Mouse (Mus musculus) stomach, postnatal 0 days (tissue): ENCODE measurements around the gene Plau. TPM values are rescaled to one million over a fixed set of nuclear protein-coding genes. Genes with fewer than 3 reads are reported as not detected.

Experiments
- ATAC-seq: fragments of 200-750 bp; cut with Nextera tagmentation; 2 replicates; pipeline ENCODE4 v1.8.0; 2017; ENCODE audit not compliant: low FRiP score, low TSS enrichment
- DNase-seq: peaks from one replicate; pipeline ENCODE4 v3.0.0-alpha.2; 2016; ENCODE audit warnings: low spot score
- H3K27ac ChIP-seq: fragments of 300-500 bp; sonication (generic); replicated peaks from 2 replicates; pipeline ENCODE4 v1.5.1; 2014; ENCODE audit warnings: mild to moderate bottlenecking, control low read depth
- H3K27me3 ChIP-seq: fragments of 300-500 bp; sonication (generic); 2 replicates; pipeline ENCODE4 v1.6.1; 2014; ENCODE audit warnings: low read length; ENCODE audit not compliant: control insufficient read depth, insufficient read depth
- H3K36me3 ChIP-seq: fragments of 300-500 bp; sonication (generic); 2 replicates; pipeline ENCODE4 v1.6.1; 2014; ENCODE audit warnings: low read length, mixed read lengths; ENCODE audit not compliant: control insufficient read depth, insufficient read depth
- H3K4me1 ChIP-seq: fragments of 300-500 bp; sonication (generic); replicated peaks from 2 replicates; pipeline ENCODE4 v1.6.1; 2014; ENCODE audit warnings: antibody characterized with exemption; ENCODE audit not compliant: control insufficient read depth, insufficient read depth
- H3K4me2 ChIP-seq: fragments of 300-500 bp; sonication (generic); replicated peaks from 2 replicates; pipeline ENCODE4 v1.6.1; 2014; ENCODE audit warnings: low read depth, mild to moderate bottlenecking, control low read depth, moderate library complexity
- H3K4me3 ChIP-seq: fragments of 300-500 bp; sonication (generic); 2 replicates; pipeline ENCODE4 v1.5.1; 2014; ENCODE audit warnings: low read depth, low read length, control low read depth
- H3K9ac ChIP-seq: fragments of 300-500 bp; sonication (generic); 2 replicates; pipeline ENCODE4 v1.6.1; 2014; ENCODE audit warnings: mild to moderate bottlenecking, low read length, control low read depth, mixed read lengths
- H3K9me3 ChIP-seq: fragments of 300-500 bp; sonication (generic); 2 replicates; pipeline ENCODE4 v1.6.1; 2016; ENCODE audit warnings: low read length; ENCODE audit not compliant: control insufficient read depth
- CTCF ChIP-seq: IDR thresholded peaks from 2 replicates; pipeline ENCODE4 v1.5.1; 2016; ENCODE audit warnings: antibody characterized with exemption, low read depth, mild to moderate bottlenecking, moderate library complexity
- EP300 ChIP-seq: optimal IDR thresholded peaks from 2 replicates; pipeline ENCODE3; 2016; ENCODE audit warnings: antibody characterized with exemption
- WGBS: fragments of 180-500 bp; shearing (Covaris S2); extraction: QIAGEN DNeasy Blood & Tissue Kit; methylation state at CpG from one replicate; pipeline ENCODE4 v1.1.7; 2014; 5-methylcytosine and 5-hydroxymethylcytosine counted together
- polyA plus RNA-seq: library from polyadenylated mRNA; unstranded; fragments of >200 nt; fragmentation: Nextera tagmentation; extraction: Ambion mirVana; gene quantifications from 2 replicates; pipeline ENCODE4 v1.2.1, GENCODE M21; 2015

Gene Plau
- polyA plus RNA-seq, 1 experiment from 2014 or later = 3.1 TPM

DNA sequence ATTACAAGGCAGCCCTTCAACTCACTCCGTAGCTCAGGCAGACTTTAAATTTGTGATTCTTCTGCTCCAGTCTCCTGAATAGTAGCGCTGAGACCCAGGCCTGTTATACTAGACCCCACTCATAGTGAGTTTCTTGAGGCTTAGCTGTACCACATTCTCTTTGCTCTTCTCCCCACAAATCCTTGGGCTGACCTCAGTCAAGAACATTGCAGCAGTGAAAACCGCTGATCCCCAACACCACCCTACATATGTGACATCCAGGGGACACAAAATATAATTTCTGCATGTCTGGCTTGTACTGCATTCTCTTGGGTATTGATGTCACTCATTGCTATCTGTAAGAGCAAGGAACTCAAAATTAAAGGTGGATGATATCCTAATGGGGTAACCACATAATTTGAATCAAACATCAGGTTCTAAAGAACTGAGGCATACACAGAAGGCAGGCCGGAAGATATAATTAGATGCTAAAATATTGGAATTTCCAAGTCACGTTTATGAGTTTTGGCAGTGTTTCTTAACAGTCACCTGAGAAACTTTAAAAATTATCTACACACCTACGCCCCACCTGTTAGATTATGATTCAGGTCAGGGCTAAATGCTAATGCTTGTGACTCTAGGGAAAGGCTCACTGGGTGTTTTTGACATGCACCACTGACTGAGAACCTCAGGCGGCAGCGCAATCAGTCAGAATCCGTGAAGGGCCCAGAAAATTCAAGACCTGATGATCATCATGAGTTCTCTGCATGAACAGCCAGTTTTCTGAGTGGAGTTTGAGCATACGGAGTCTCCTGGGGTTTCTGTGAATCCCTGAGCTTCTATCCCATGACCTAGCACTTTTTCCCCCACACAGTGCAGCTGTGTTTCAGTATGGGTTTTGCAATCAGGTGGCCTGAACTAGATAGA is 8.5 kb downstream of the Plau start:
- 83% methylated on average over 10 of the region's 10 CpGs for WGBS

DNA sequence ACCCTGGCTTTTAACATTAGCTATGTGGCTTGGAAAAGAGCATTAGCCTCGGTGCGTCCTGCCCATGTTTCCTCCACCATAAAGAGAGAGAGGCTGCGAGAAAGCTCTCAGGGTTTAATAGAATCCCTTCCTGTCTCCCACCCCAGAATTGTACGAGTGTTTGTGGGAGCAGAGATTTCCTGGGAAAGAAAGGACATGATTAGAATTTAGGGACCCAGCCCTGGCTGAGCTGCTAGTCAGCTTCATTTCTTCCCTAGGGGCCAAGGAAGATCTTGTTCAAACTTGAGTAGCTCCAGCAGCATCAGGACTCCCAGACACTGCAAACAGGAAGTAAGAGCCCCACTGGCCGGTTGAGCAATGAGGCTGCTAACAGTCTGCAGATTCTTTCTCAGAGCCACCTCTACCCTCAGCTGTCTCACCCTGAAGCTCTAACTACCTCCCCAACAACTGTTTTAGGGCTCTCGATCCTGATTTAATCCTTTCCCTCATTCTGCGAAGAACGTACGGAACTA is 9.2 kb downstream of the Plau start:
- no peak overlapping the region for H3K4me2 ChIP-seq
- TF ChIP-seq CTCF (no peak), EP300 (no peak)
- H3K4me1 ChIP-seq = no peaks in the 10 kb centered on the region
- peak overlapping the region; percentile 26 for H3K27ac ChIP-seq
- no peaks in the 10 kb centered on the region for H3K27me3 ChIP-seq
- H3K9me3 ChIP-seq = no peaks in the 10 kb centered on the region
- H3K36me3 ChIP-seq = no peaks in the 10 kb centered on the region
- WGBS = 58% methylated on average over 9 of the region's 9 CpGs
- no peak; the same call in 1 of the 2 replicates for ATAC-seq
- DNase-seq = no peak
- H3K4me3 ChIP-seq = no peak overlapping the region
- H3K9ac ChIP-seq = no peak overlapping the region

More for the DNA sequence above, 8.5 kb downstream of the Plau start:
- Histone ChIP-seq H3K4me3 (no peak overlapping the region), H3K9ac (no peak overlapping the region), H3K9me3 (no peaks in the 10 kb centered on the region), H3K27me3 (no peaks in the 10 kb centered on the region), H3K27ac (peak overlapping the region; percentile 26), H3K4me2 (no peak overlapping the region), H3K4me1 (no peaks in the 10 kb centered on the region), H3K36me3 (no peaks in the 10 kb centered on the region)
- DNase-seq = no peak
- no peak for ATAC-seq
- TF ChIP-seq CTCF (no peak), EP300 (no peak)

DNA sequence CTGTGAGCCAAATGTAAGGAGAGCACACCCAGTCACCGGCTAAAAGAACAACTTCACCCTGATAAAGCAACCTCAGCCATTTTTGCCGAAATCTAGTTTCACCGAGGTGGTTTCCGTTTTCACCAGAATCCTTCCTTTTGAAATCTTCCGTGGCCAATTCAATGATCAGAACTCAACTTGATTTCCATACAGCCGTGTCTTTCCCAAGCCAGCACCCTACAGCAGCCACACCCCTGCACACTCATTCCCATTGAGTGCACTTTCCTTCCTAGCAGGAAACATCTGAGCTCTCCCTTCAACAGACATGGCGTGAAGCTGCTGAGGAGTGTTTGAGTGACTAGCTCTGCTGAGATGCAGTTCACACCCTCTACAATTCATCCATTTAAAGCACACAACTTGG is 9.8 kb downstream of the Plau start:
- Histone ChIP-seq H3K27me3 (no peaks in the 10 kb centered on the region), H3K4me3 (no peak overlapping the region), H3K4me2 (no peak overlapping the region), H3K9me3 (no peaks in the 10 kb centered on the region), H3K36me3 (no peaks in the 10 kb centered on the region), H3K9ac (no peak overlapping the region), H3K4me1 (no peaks in the 10 kb centered on the region), H3K27ac (peak overlapping the region; percentile 26)
- TF ChIP-seq CTCF (no peak), EP300 (no peak)
- DNase-seq (no peak), ATAC-seq (peak; percentile 56)
- WGBS = 57% methylated on average over 7 of the region's 7 CpGs

DNA sequence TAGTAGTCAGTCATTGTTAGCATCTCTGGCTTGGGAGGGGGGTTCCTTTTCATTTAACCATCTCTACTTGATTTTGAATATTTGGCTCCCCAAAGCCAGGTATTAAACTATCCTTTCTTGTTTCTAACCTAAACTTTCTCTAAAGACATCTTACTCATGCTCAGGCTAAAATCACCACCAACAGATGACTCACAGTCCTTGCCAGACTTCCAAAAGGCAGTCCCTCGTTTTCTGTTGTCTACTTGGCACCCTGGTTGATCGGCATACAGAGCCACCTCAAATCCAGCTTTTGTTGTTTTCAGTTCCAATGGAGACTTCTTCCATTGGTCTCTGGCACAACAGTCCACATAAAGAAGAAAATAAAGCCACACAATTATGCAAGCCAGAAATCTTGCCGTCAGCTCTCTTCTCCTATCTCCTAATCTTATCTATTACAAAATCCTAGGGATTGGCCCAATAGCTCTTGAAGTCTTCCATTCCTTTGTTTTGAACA is 11.2 kb downstream of the Plau start:
- ATAC-seq (no peak), DNase-seq (no peak)
- WGBS = 68% methylated on average over 3 of the region's 3 CpGs
- Histone ChIP-seq H3K27ac (no peak overlapping the region), H3K9me3 (no peaks in the 10 kb centered on the region), H3K9ac (no peak overlapping the region), H3K36me3 (no peaks in the 10 kb centered on the region), H3K27me3 (no peaks in the 10 kb centered on the region), H3K4me3 (no peak overlapping the region), H3K4me2 (no peak overlapping the region), H3K4me1 (no peaks in the 10 kb centered on the region)
- no peak for TF ChIP-seq CTCF
- no peak for TF ChIP-seq EP300

DNA sequence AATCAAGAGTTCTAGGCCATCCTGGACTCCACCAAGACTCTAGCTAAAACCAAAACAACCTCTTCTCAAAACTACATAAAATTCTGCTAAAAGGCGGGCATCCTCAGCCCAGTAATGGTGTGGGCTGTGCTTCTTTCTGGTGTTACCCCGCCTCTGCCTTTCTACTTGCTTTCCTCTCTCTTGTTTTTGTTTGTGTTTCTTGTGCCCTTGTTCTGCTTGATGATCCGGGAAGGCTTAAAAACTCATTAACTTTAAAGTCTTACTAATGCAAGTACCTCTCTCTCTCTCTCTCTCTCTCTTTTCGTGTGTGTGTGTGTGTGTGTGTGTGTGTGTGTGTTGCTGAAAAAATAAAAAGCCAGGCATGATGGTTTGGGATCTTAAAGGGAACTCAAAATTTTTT is 13.3 kb downstream of the Plau start:
- Histone ChIP-seq H3K27ac (no peak overlapping the region), H3K27me3 (no peaks in the 10 kb centered on the region), H3K36me3 (no peaks in the 10 kb centered on the region), H3K4me2 (no peak overlapping the region), H3K9me3 (0 out of 2 replicates have a peak, but pooled peaks cover 3% of the 10 kb centered on the region), H3K4me3 (no peak overlapping the region), H3K4me1 (no peaks in the 10 kb centered on the region), H3K9ac (no peak overlapping the region)
- 68% methylated on average over 4 of the region's 4 CpGs for WGBS
- ATAC-seq (no peak), DNase-seq (no peak)
- no peak for TF ChIP-seq EP300
- no peak for TF ChIP-seq CTCF

DNA sequence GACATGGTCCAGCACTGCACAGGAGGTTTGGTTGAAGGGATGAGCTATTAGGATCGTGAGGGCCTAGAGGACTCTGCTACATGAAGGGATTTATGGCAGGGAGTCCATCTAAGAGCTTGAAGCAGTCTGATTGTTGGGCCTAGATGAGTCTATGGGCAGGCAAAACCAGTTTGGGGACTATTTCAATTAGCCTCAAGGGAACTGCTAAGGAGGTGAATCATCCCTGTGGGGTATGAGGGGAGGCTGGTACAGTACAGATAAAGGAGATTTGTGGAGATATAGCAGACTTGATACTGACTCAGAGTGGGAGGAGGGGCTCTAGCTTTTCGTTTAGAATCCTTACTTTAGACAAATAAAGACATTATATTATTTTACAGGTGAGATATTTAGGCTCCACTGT is 14.0 kb downstream of the Plau start:
- peak; percentile 60; the same call in 1 of the 2 replicates for ATAC-seq
- H3K4me1 ChIP-seq = no peaks in the 10 kb centered on the region
- DNase-seq = no peak
- H3K4me2 ChIP-seq = no peak overlapping the region
- no peak overlapping the region for H3K9ac ChIP-seq
- H3K27ac ChIP-seq = no peak overlapping the region
- H3K9me3 ChIP-seq = 0 out of 2 replicates have a peak, but pooled peaks cover 3% of the 10 kb centered on the region
- no peaks in the 10 kb centered on the region for H3K36me3 ChIP-seq
- no peak overlapping the region for H3K4me3 ChIP-seq
- WGBS = 56% methylated on average over 2 of the region's 2 CpGs
- H3K27me3 ChIP-seq = no peaks in the 10 kb centered on the region
- TF ChIP-seq EP300 = peak; percentile 73
- TF ChIP-seq CTCF = no peak
